Mouse (Mus musculus) liver, adult 2 months (tissue): ENCODE measurements around the gene Sstr1. TPM values are rescaled to one million over a fixed set of nuclear protein-coding genes. Genes with fewer than 3 reads are reported as not detected.

Experiments
- DNase-seq: peaks from one replicate; pipeline ENCODE4 v3.0.0-alpha.2; 2011; ENCODE audit warnings: low read depth, low spot score; ENCODE audit errors: extremely low read depth
- H3K27ac ChIP-seq: fragments of 200-500 bp; replicated peaks from 2 replicates; pipeline ENCODE4 v1.5.1; 2012; ENCODE audit warnings: low read depth, mild to moderate bottlenecking, control low read depth, inconsistent platforms, low read length; ENCODE audit not compliant: insufficient read depth
- H3K27me3 ChIP-seq: fragments of 200-500 bp; 2 replicates; pipeline ENCODE4 v1.6.1; 2012; ENCODE audit warnings: mild to moderate bottlenecking, moderate library complexity, low read length, inconsistent platforms; ENCODE audit not compliant: control insufficient read depth, insufficient read depth
- H3K36me3 ChIP-seq: fragments of 200-500 bp; 2 replicates; pipeline ENCODE4 v1.6.1; 2012; ENCODE audit warnings: low read length, inconsistent platforms; ENCODE audit not compliant: control insufficient read depth, insufficient read depth
- H3K4me1 ChIP-seq: fragments of 200-500 bp; 2 replicates; pipeline ENCODE4 v1.6.1; 2011; ENCODE audit warnings: low read length; ENCODE audit not compliant: control insufficient read depth, insufficient read depth
- H3K4me3 ChIP-seq: fragments of 200-500 bp; 2 replicates; pipeline ENCODE4 v1.5.1; 2011; ENCODE audit warnings: low read depth, mild to moderate bottlenecking, control low read depth, low read length, moderate library complexity; ENCODE audit not compliant: insufficient read depth
- H3K79me2 ChIP-seq: fragments of 200-500 bp; 2 replicates; pipeline ENCODE4 v1.6.1; 2012; ENCODE audit warnings: inconsistent platforms, mild to moderate bottlenecking, low read length, moderate library complexity; ENCODE audit not compliant: control insufficient read depth, insufficient read depth
- H3K9ac ChIP-seq: fragments of 200-500 bp; 2 replicates; pipeline ENCODE4 v1.6.1; 2012; ENCODE audit warnings: low read depth, mild to moderate bottlenecking, control low read depth, inconsistent platforms, low read length
- CTCF ChIP-seq: fragments of 200-500 bp; IDR thresholded peaks from 2 replicates; pipeline ENCODE4 v1.5.1; 2011; ENCODE audit warnings: low read depth, low read length, control low read depth
- POLR2A ChIP-seq: fragments of 200-500 bp; IDR thresholded peaks from 2 replicates; pipeline ENCODE4 v1.6.1; 2011; ENCODE audit warnings: low read length, control low read depth; ENCODE audit not compliant: insufficient read depth; ENCODE audit errors: extremely low read depth
- WGBS: fragments of 180-500 bp; shearing (Covaris S2); methylation state at CpG from one replicate; pipeline ENCODE4 v1.1.7; 2018; 5-methylcytosine and 5-hydroxymethylcytosine counted together
- polyA plus RNA-seq: library from polyadenylated mRNA; depleted of rRNA; stranded (reverse); fragments of >200 nt; gene quantifications from 2 replicates; pipeline ENCODE4 v1.2.3, GENCODE M21; 2012; rRNA removed
- total RNA-seq: library from RNA; depleted of rRNA; stranded (reverse); fragments of >200 nt; gene quantifications from 2 replicates; pipeline ENCODE4 v1.2.3, GENCODE M21; 2014; rRNA removed

Sstr1 gene
- 0.07 TPM in 1 of 2 replicates, not detected in the other for total RNA-seq
- polyA plus RNA-seq, result not detected in 2 replicates

DNA sequence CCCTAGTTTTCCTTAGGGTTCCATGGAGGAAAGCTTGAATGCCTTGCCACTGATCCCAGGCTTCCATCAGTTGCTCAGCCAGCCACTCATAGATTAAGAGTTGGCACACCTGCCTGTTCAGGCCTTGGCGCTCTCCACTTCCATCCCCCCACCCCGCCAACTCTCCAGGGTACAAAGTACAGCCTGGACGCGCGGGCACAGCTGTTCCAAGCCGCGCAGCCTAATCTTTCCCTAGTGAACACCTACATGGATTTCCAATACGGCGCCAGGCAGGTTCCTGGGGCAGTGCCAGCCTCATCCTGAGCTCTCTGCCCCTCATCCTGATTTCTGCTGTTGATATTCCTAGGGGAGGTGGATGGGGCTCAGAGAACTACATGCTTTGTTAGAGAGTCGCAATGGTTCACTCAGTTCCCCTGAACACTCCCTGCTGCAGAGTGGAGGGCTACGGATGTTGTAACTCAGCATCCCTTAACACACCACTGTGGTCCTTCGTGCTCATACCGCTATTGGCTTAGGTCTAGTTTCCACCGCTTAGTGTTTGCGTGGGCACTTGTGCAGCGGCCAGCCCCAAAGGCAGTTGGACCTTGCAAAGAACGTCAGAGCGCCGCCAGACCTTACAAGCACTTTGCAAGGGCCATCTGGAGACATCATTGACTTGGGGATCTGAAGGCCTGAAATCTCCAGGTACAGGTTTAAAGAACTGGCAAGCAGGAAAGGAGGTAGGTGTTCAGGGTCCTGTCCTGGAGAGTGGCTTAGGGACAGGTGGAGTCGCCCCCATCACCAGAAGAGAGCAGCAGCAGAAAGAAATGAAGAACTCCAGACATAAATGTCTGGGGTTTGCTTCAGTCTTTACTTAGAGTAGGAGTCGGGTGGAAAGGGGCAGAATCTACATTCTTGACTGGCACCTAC lies at the start of gene Sstr1:
Gene Sstr1, plus strand, starts transcription at position 610 of the 909 bp plus-strand sequence.
- H3K79me2 ChIP-seq, result no peaks in the 10 kb centered on the region
- H3K36me3 ChIP-seq, result no peaks in the 10 kb centered on the region
- H3K4me3 ChIP-seq, result peak within 1 kb of the TSS; percentile 15; the same call in 1 of the 2 replicates
- H3K27me3 ChIP-seq, result peaks cover 7% of the 10 kb centered on the region
- WGBS, result 23% methylated on average over 21 of the region's 21 CpGs
- no peak within 1 kb of the TSS for H3K27ac ChIP-seq
- DNase-seq, result no peak
- TF ChIP-seq POLR2A (no peak), CTCF (no peak)
- H3K9ac ChIP-seq, result no peak within 1 kb of the TSS
- H3K4me1 ChIP-seq, result peaks cover 7% of the 10 kb centered on the region; the same call in 1 of the 2 replicates

DNA sequence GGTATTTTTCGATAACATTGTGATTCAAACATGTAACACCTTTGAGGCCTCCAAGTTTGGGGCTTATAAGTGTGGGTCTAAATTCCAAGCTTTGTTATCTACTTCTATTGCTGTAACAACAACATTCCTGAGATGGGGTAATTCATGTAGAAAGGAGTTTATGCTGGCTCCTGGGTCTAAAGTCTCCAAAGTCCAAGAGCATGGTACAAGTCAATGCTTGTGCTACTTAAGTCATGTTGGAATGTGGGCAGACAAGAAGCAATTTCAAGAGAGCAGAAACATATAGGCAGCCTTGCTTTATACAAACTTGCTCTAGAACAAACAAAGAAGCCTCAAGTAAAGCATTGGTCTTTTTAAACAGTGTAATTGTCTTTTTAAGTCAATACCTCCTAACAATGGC lies 12.8 kb upstream of the Sstr1 start:
- DNase-seq, result no peak
- Histone ChIP-seq H3K36me3 (no peaks in the 10 kb centered on the region), H3K4me1 (no peaks in the 10 kb centered on the region), H3K27me3 (no peaks in the 10 kb centered on the region), H3K4me3 (no peak overlapping the region), H3K79me2 (no peaks in the 10 kb centered on the region), H3K9ac (no peak overlapping the region), H3K27ac (no peak overlapping the region)
- 86% methylated on average over 1 of the region's 1 CpGs for WGBS
- TF ChIP-seq POLR2A, result no peak
- no peak for TF ChIP-seq CTCF

DNA sequence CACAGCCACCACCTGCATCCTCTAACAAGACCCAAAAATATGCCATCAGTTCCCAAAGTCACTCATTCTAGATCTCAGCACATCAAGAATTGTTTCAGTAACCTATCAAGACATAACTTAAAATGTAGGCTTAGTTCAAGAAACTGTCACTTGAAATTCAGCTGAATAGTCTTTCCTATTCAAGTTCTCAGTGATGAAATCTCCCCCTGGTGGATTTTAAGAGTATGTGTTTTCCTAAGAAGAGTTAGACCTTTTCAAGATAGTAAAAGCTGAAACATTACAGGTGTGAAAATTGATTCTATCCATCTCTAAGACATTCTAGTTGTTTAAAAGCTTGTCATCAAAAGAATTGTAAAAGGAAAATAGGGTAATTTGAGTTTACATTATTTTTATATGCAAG lies 10.4 kb upstream of the Sstr1 start:
- Histone ChIP-seq H3K9ac (no peak overlapping the region), H3K4me3 (no peak overlapping the region), H3K79me2 (no peaks in the 10 kb centered on the region), H3K27ac (no peak overlapping the region), H3K4me1 (no peaks in the 10 kb centered on the region), H3K27me3 (no peaks in the 10 kb centered on the region), H3K36me3 (no peaks in the 10 kb centered on the region)
- no peak for TF ChIP-seq POLR2A
- TF ChIP-seq CTCF, result no peak
- peak; percentile 26 for DNase-seq

DNA sequence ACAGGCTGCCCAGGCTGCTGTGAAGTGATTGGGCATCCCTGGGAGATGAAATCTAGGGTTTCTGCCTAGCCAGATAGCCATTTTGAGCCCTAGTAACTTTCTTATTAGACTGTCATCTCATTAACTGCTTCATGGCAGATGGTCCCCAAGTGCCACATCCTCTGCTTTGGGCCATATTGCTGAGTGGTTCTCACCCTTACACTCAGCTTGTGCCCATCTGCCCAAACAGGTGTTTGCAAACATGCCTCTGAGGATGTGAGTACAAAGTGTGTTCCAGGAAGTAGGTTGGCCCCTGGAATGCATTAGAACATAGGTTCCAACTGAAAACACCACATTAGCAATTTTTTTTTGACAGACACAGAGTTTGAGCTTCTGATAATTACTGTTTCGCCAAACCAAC lies 3.6 kb upstream of the Sstr1 start:
- H3K4me1 ChIP-seq, result no peaks in the 10 kb centered on the region
- no peaks in the 10 kb centered on the region for H3K79me2 ChIP-seq
- H3K27ac ChIP-seq, result no peak overlapping the region
- TF ChIP-seq POLR2A (no peak), CTCF (no peak)
- no peak overlapping the region for H3K9ac ChIP-seq
- H3K27me3 ChIP-seq, result peaks cover 7% of the 10 kb centered on the region
- no peaks in the 10 kb centered on the region for H3K36me3 ChIP-seq
- H3K4me3 ChIP-seq, result no peak overlapping the region
- 88% methylated on average over 1 of the region's 1 CpGs for WGBS
- no peak for DNase-seq

DNA sequence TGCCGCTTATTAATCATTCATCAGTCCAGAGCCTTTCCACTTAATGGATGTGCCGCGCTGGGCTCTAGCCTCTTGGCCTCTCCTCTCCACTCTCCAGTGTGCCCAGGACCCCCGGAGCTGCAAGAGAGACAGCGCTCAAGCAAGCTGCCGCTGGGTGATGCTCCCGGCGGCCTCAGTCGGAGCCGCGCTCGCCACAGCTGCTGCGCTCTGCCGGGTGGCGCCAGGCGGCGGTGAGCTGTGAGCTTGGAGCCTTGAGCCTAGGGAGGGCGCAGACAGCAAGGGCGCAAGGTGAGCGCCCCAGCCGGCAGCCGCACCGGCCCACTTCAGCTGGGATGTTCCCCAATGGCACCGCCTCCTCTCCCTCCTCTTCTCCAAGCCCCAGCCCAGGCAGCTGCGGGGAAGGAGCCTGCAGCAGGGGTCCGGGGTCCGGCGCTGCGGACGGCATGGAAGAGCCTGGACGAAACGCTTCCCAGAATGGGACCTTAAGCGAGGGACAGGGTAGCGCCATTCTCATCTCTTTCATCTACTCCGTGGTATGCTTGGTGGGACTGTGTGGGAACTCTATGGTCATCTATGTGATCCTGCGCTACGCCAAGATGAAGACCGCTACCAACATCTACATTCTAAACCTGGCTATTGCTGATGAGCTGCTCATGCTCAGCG lies 820 bp downstream of the Sstr1 start:
- H3K9ac ChIP-seq, result no peak overlapping the region
- peaks cover 7% of the 10 kb centered on the region; the same call in 1 of the 2 replicates for H3K4me1 ChIP-seq
- TF ChIP-seq POLR2A (no peak), CTCF (no peak)
- peak overlapping the region; percentile 33; the same call in 1 of the 2 replicates for H3K4me3 ChIP-seq
- WGBS, result 5% methylated on average over 39 of the region's 39 CpGs
- H3K27me3 ChIP-seq, result peaks cover 7% of the 10 kb centered on the region
- DNase-seq, result no peak
- H3K79me2 ChIP-seq, result no peaks in the 10 kb centered on the region
- no peak overlapping the region for H3K27ac ChIP-seq
- no peaks in the 10 kb centered on the region for H3K36me3 ChIP-seq
